8 mouse cellular contexts compared by ENCODE assay signal in the genomic region with DNA sequence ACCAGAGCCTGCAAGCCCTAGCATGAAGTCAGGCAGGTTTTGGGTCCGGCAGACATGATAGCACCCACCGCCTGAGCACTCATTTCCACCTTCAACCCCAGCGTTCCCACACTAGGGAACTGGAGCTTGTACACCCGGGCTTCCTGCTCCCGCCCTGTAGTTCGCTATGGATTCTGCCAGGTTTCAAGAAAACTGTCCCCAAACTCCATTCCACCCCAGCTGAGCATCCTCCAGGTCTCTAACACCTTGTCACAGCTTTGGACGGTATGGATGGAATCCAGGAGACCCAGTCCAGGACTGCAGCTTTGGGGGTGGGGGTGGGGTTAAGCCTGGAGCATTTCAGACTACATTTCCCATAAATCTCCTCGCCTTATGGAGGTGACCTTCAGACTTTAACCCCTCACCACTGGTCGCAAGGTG. TPM values are rescaled to one million over a fixed set of nuclear protein-coding genes. Genes with fewer than 3 reads are reported as not detected.
DNase-seq lines count a peak whose midpoint lies in the region; ATAC-seq and TF ChIP-seq lines count a peak whose summit lies in the region.

No protein-coding gene starts in this region.

- peak overlapping the region; percentile 52 for H3ac ChIP-seq in C2C12 (ENCODE audit: control insufficient read depth, insufficient read length, low read depth)

- H3K79me3 ChIP-seq in C2C12 (ENCODE audit: low read depth) = no peaks in the 10 kb centered on the region

- no peak overlapping the region for H3K4me3 ChIP-seq in C2C12 (ENCODE audit: insufficient read depth, poor library complexity, severe bottlenecking)
- H3K4me3 ChIP-seq in forebrain, embryonic 11.5 days (ENCODE audit: low read depth, low read length) = peak overlapping the region; percentile 38
- peak overlapping the region; percentile 42 for H3K4me3 ChIP-seq in lung, embryonic 15.5 days

- WGBS in forebrain, embryonic 11.5 days = 2% methylated on average over 9 of the region's 9 CpGs
- 4% methylated on average over 9 of the region's 9 CpGs for WGBS in lung, embryonic 15.5 days

- no peaks in the 10 kb centered on the region for H3K27me3 ChIP-seq in C2C12 (ENCODE audit: control insufficient read depth, insufficient read depth, insufficient read length)
- H3K27me3 ChIP-seq in forebrain, embryonic 11.5 days (ENCODE audit: control insufficient read depth, insufficient read depth, low read length) = no peaks in the 10 kb centered on the region
- no peaks in the 10 kb centered on the region for H3K27me3 ChIP-seq in lung, embryonic 15.5 days

- no peak overlapping the region for H3K27ac ChIP-seq in forebrain, embryonic 11.5 days (ENCODE audit: low read depth, low read length)
- H3K27ac ChIP-seq in lung, embryonic 15.5 days = no peak overlapping the region

- no peaks in the 10 kb centered on the region for H3K4me1 ChIP-seq in forebrain, embryonic 11.5 days (replicated peaks; ENCODE audit: control insufficient read depth, insufficient read depth, low read length)
- no peaks in the 10 kb centered on the region for H3K4me1 ChIP-seq in lung, embryonic 15.5 days

- DNase-seq in brain, adult 2 months (ENCODE audit: low read depth, low spot score) = peak; percentile 81
- DNase-seq in forebrain, embryonic 11.5 days (ENCODE audit: low spot score) = no peak
- peak; percentile 4 for DNase-seq in heart, postnatal 25 days (ENCODE audit: low spot score)
- peak; percentile 21 to 67 for DNase-seq in layer of hippocampus, adult 18-20 months (ENCODE audit: low spot score in 2 of 2)
- peak; percentile 16 for DNase-seq in retina, adult 2 months (ENCODE audit: low read depth, low spot score)
- no peak for DNase-seq in urinary bladder, postnatal 10 days (ENCODE audit: low spot score)

- H3K9ac ChIP-seq in forebrain, embryonic 11.5 days (ENCODE audit: low read length) = peak overlapping the region; percentile 64
- H3K9ac ChIP-seq in lung, embryonic 15.5 days = peak overlapping the region; percentile 37

- no peaks in the 10 kb centered on the region for H3K79me2 ChIP-seq in C2C12 (ENCODE audit: control insufficient read depth, insufficient read depth)

- peak overlapping the region; percentile 81 for H3K4me2 ChIP-seq in forebrain, embryonic 11.5 days (ENCODE audit: low read depth, low read length, severe bottlenecking)
- H3K4me2 ChIP-seq in lung, embryonic 15.5 days = peak overlapping the region; percentile 68

- H3K9me3 ChIP-seq in forebrain, embryonic 11.5 days (ENCODE audit: control insufficient read depth, low read length) = no peaks in the 10 kb centered on the region
- H3K9me3 ChIP-seq in lung, embryonic 15.5 days = no peaks in the 10 kb centered on the region

- H3K36me3 ChIP-seq in C2C12 (ENCODE audit: control insufficient read depth, insufficient read depth) = no peaks in the 10 kb centered on the region
- H3K36me3 ChIP-seq in forebrain, embryonic 11.5 days (ENCODE audit: control insufficient read depth, insufficient read depth, low read length) = no peaks in the 10 kb centered on the region
- no peaks in the 10 kb centered on the region for H3K36me3 ChIP-seq in lung, embryonic 15.5 days

- intact Hi-C loops in heart, postnatal 25 days (cut with DNase I) = no loop called here

- TF ChIP-seq CTCF in C2C12 (IDR thresholded peaks at IDR 0.05; ENCODE audit: control insufficient read depth, insufficient read depth, insufficient read length) = no peak

- ATAC-seq in forebrain, embryonic 11.5 days (replicated peaks; ENCODE audit: low FRiP score) = peak; percentile 86
- peak; percentile 46; the same call in 1 of the 2 replicates for ATAC-seq in lung, embryonic 15.5 days (ENCODE audit: borderline replicate concordance, extremely low read depth, low FRiP score, low TSS enrichment)

TF ChIP-seq in C2C12, 6 proteins besides CTCF, POLR2A, EP300 and RAD21:
- TF ChIP-seq MYOG (IDR thresholded peaks at IDR 0.05; ENCODE audit: control insufficient read depth, extremely low read depth, insufficient read length) (no peak), FOSL1 (IDR thresholded peaks at IDR 0.05; ENCODE audit: insufficient read depth, low read length, poor library complexity, severe bottlenecking) (no peak), MYOD1 (IDR thresholded peaks at IDR 0.05; ENCODE audit: control insufficient read depth, insufficient read length, low read depth) (no peak), MAX (IDR thresholded peaks at IDR 0.05) (no peak), USF1 (IDR thresholded peaks at IDR 0.05; ENCODE audit: low read depth) (no peak), CEBPB (IDR thresholded peaks at IDR 0.05; ENCODE audit: low read depth) (no peak)

RNA-seq across cellular contexts. Expression of a gene that starts 26.6 kb away (rescaled TPM):
- polyA plus RNA-seq in C2C12 (2012; fragmentation: generic; extraction: Trizol) = 462 TPM
- 119 and 122 TPM in 2 replicates for polyA plus RNA-seq in forebrain, embryonic 11.5 days (2014; fragmentation: Nextera tagmentation; extraction: Ambion mirVana)
- 100 to 1,000 TPM; 227 to 243 TPM for total RNA-seq in heart, postnatal 25 days (2021)
- total RNA-seq in layer of hippocampus, adult 18-20 months (2021) = 100 to 1,000 TPM in 1 of 2 experiments, 10 to 100 TPM in 1; 94.1 to 102 TPM
- polyA plus RNA-seq in lung, embryonic 15.5 days (2015; fragmentation: Nextera tagmentation; extraction: Ambion mirVana) = 165 and 203 TPM in 2 replicates

RNA-seq across cellular contexts. Expression of a gene that starts 31.6 kb away (rescaled TPM):
- polyA plus RNA-seq in C2C12 (2012; fragmentation: generic; extraction: Trizol) = 8.3 TPM
- 20.1 and 20.2 TPM in 2 replicates for polyA plus RNA-seq in forebrain, embryonic 11.5 days (2014; fragmentation: Nextera tagmentation; extraction: Ambion mirVana)
- total RNA-seq in heart, postnatal 25 days (2021) = 10 to 100 TPM; 56.6 to 60.1 TPM
- 10 to 100 TPM; 17.8 to 19.0 TPM for total RNA-seq in layer of hippocampus, adult 18-20 months (2021)
- polyA plus RNA-seq in lung, embryonic 15.5 days (2015; fragmentation: Nextera tagmentation; extraction: Ambion mirVana) = 56.5 and 60.2 TPM in 2 replicates

Comparison
In these comparisons a context has a peak if more than half of its experiments do, and no peak if none do; other contexts are left out.
1. DNase-seq: peak in brain, adult 2 months (single experiment), heart, postnatal 25 days (single experiment), layer of hippocampus, adult 18-20 months (2 of 2) and retina, adult 2 months (single experiment); none in forebrain, embryonic 11.5 days (single experiment) and urinary bladder, postnatal 10 days (single experiment).